Mouse (Mus musculus): ENCODE results near the gene Ankrd52.

DNA sequence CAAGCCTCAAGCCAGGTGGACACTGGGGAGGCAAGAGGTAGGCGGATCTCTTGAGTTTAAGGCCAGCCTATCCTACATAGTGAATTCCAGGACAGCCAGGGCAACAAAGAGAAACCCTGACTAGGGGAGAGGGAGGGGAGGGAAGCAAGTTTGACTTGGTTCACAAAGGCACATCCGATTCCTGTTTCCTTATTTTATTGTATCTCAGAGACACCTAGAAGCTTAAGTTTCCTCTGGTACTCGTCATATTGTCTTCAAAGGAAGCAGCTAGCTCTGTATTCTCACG, 33.6 kb downstream of the Ankrd52 start:
- no peak for TF ChIP-seq CTCF (IDR thresholded peaks at IDR 0.05; ENCODE audit: low read depth)
- TF ChIP-seq EP300 (optimal IDR thresholded peaks at IDR 0.05): no peak
